16 mouse cellular contexts compared by ENCODE assay signal in the genomic region with DNA sequence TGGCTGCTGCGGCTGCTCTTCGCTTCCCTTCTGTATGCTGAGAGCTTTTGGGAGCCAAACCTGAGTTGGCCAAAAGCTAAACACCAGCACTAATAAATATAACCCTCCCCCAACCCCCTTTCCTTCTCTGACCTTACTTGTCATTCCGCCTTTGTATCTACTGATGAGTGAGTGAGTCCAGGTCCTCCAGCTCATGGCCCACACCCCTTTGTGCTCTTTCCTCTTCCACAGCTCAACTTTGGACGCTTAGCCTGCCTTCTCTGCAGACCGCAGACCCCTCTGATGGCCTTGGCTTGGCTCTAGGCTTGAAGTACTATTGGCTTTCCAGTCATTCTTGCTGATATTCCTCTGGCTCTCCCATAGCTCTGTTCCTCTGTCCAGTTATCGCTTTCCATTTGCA. TPM values are rescaled to one million over a fixed set of nuclear protein-coding genes. Genes with fewer than 3 reads are reported as not detected.
"Had no signal": no experiment of that assay in that cellular context is flagged by ENCODE, and none has a peak within 500 bp of the region (broad histone marks: within the 10 kb centered on the region; RNA-seq: fewer than 3 reads in every experiment).

No protein-coding gene starts in this region.

- H3K9me3 ChIP-seq: limb, embryonic 10.5 days; limb, embryonic 13.5 days; liver, embryonic 12.5 days; liver, embryonic 15.5 days; stomach, embryonic 15.5 days had no signal

- H3K4me2 ChIP-seq: limb, embryonic 13.5 days; liver, embryonic 12.5 days; liver, embryonic 15.5 days; midbrain, embryonic 11.5 days; stomach, embryonic 15.5 days had no signal

- H3K4me1 ChIP-seq: liver, embryonic 12.5 days; liver, embryonic 15.5 days; stomach, embryonic 15.5 days had no signal

- H3K4me3 ChIP-seq: limb, embryonic 10.5 days; limb, embryonic 13.5 days; liver, embryonic 12.5 days; liver, embryonic 15.5 days; stomach, embryonic 15.5 days had no signal

- H3K27ac ChIP-seq: limb, embryonic 10.5 days; limb, embryonic 13.5 days; liver, embryonic 12.5 days; liver, embryonic 15.5 days; stomach, embryonic 15.5 days had no signal

- H3K27me3 ChIP-seq: limb, embryonic 13.5 days; liver, embryonic 12.5 days; liver, embryonic 15.5 days; stomach, embryonic 15.5 days had no signal

- H3K36me3 ChIP-seq: limb, embryonic 10.5 days; limb, embryonic 13.5 days; liver, embryonic 12.5 days; liver, embryonic 15.5 days; stomach, embryonic 15.5 days had no signal

- ATAC-seq: liver, embryonic 12.5 days had no signal

- H3K9ac ChIP-seq: limb, embryonic 13.5 days; liver, embryonic 12.5 days; liver, embryonic 15.5 days; stomach, embryonic 15.5 days had no signal

- DNase-seq: kidney, postnatal 14 days; kidney, postnatal 4 days; liver; lung, adult 18-20 months; lung, postnatal 14 days; lung, postnatal 4 days; midbrain, embryonic 14.5 days; thymus, postnatal 25 days had no signal

RNA-seq across cellular contexts. Expression of gene Kank1, which starts 16.4 kb away (rescaled TPM):
- total RNA-seq: megakaryocyte progenitor cell, adult 5-6 weeks; megakaryocyte-erythroid progenitor cell, adult 5-6 weeks had no signal
